Mouse (Mus musculus): Measurements from ENCODE around the gene Smpdl3b.
"Not testable (repeated sequence)": the region's sequence is repeated elsewhere in the genome, so short reads cannot be mapped to it uniquely, and the experiment has no call there.

The Smpdl3b gene

DNA sequence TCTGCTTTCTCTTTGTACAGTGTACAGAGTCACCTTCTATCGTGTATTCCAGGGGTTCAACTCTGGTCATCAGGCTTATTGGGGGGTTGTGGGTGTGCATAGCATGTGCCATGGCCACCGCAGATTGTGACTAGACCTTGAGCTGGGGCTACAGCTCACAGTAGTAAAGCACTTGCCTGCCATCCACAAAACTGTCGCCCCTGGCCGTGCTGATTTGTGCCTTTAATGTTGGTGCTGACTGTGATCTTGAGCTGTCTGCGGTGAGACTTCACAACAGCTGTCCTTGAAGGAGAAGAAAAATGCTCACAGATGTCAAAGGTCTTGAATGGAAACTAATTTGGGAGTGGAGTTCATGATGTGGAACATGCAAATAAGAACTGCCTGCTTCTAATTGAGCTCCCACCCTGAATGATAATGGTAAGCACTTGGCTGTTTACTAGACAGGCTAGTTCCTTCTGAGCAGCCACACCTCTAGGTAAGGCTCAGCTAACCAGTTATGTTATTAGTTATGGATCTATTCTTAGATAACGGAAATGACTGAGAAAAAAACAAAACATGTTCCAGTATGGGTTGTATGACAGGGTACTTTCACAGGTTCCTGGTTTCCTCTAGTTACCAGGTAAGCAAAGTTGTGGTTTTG is 21.6 kb upstream of the Smpdl3b start:
- no peak for DNase-seq

DNA sequence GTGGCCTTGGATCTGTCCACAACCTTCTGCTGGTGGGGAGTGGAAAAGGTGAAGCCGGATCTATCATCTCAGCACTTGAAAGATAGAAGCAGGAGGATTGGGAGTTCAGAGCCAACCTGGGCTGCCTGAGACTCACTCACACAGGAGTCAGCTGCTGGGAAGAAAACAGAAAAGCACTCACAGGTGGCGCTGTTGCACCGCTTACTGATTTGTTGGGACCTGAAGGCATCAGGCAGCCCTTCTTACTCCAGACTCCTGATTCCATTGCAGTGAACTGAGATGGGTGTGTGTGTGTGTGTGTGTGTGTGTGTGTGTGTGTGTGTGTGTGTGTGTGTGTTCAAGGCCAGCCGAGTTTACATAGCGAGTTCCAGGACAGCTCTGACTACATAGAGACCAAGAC is 19.7 kb upstream of the Smpdl3b start:
- DNase-seq, result peak; percentile 75 to 83

DNA sequence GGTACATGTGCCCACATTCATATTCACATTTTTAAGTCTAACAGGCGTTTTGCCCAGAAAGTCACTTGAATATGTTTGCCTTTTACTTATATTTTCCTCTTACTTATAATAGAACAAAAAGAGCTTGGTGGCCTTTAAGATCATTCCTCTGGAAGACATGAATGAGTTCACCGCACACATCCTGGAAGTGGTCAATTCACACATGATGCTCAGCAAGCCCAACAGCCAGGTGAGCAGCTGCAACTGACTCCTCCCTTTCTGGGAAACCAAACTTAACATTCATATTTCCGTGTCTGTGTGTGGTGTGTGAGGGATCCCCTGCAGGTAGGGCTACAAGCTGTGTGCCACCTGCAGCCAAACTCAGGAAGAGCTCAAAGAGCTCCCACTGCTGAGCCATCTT is 17.9 kb upstream of the Smpdl3b start:
- DNase-seq, result no peak

DNA sequence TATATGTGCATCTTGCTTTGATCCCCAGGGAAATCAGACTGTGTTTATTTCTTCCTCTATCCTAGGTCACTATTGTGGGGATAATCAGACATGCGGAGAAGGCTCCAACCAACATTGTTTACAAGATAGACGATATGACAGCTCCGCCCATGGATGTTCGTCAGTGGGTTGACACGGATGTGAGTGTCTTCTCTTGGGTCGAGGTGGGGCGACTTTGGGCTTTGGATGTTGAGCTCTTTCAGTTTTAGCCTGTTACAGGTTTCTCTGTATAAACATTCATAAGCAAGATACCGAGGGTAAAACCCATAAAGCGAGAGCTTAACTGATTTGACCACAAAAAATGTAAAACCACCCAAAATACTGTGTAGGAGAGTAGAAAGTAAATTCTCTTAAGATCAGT is 14.7 kb upstream of the Smpdl3b start:
- no peak for DNase-seq

DNA sequence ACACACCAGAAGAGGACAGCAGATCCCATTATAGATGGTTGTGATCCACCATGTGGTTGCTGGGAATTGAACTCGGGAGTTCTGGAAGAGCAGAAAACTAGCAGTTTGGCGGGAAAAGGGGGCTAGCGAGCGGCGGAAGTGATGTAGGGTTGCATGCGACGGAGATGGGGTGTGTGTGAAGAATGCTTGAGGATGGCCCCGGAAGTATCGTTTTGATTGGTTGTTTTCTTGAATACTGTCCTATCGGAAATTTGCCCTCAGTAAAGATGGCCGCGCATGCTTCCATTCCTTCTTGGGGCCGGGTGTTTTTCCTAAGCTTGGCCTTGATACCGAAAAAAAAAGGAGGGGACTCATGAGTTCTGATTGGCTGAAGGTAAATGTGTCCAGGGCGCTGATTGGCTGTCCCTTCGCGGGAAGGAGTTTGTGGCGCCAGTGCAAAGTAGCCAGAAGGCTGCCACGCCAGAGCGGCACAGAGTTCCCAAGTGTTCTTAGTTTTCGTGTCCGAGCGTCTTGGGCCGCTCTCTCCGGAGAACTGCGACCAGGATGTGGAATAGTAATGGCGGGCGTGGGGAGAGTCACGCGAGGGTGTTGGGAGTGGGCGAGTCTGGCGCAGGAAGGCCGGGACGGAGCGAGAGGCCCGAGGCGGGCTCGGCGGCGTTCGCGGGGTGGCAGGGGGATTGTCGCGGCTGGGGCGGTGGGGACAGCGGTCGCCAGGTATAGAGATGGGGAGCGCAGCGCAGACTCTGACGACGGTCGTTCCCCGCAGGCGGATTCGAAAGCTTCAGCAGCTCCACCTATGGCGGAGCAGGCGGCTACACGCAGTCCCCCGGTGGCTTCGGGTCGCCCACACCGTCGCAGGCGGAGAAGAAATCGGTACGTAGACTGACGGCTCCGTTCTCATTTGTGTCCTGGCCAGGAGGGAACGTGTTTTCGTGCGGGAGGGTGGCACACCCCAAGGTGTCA is 11.1 kb upstream of the Smpdl3b start, which contains the start of gene Rpa2:
TSS of gene Rpa2 (plus strand) at position 419 of the 963 bp plus-strand sequence.
- DNase-seq, result peak; percentile 99 to 100

DNA sequence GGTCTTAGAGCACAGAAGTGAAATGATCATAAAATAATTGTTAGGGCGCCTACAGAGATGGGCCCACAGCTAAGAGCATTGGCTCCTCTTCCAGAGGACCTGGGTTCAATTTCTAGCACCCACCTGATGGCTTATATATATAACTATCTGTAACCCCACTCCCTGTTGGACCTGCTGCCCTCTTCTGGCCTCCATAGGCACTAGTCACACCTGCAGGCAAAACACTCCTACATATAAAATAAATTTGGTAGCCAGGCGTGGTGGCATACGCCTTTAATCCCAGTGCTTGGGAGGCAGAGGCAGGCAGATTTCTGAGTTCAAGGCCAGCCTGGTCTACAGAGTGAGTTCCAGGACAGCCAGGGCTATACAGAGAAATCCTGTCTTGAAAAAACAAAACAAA is 6.1 kb upstream of the Smpdl3b start:
- not testable (repeated sequence) for DNase-seq

DNA sequence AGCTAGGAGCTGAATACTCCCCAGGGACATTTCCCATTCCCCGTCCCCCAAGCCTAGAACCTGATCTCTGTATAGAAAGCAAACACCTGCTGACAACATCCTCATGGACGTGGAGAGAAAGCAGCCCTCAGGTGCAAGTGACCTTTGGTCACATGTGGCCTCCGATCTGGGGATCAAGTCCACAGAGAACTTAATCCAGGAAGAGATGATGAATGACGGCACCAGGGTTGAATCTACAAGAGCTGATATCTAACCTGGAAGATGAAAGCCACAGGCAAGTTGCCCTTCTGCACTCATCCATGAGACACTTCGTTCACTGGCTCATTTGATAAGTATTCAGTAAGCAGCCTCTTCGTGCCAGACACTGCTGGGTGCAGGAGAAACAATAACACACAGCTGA is 5.5 kb upstream of the Smpdl3b start:
- DNase-seq, result no peak

DNA sequence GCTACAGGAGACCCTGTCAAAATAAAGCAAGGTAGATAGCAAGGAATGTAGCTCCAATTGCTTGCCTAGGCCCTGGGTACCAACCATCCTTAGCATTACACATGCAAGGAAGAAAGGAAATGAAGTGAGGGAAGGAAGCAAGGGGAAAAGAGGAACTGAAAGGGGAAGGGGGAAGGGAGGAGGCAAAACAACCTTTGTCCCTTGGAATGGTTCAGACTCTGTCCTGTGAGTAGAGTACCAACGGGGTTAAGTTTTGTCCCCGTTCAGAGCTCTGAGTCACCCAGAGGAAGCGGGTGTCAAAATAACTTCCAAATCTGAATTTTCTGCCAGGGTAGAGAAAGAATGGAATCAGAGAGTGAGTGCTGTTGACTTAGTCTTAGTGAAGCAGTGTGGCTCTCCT is 3.2 kb upstream of the Smpdl3b start:
- no peak for DNase-seq

DNA sequence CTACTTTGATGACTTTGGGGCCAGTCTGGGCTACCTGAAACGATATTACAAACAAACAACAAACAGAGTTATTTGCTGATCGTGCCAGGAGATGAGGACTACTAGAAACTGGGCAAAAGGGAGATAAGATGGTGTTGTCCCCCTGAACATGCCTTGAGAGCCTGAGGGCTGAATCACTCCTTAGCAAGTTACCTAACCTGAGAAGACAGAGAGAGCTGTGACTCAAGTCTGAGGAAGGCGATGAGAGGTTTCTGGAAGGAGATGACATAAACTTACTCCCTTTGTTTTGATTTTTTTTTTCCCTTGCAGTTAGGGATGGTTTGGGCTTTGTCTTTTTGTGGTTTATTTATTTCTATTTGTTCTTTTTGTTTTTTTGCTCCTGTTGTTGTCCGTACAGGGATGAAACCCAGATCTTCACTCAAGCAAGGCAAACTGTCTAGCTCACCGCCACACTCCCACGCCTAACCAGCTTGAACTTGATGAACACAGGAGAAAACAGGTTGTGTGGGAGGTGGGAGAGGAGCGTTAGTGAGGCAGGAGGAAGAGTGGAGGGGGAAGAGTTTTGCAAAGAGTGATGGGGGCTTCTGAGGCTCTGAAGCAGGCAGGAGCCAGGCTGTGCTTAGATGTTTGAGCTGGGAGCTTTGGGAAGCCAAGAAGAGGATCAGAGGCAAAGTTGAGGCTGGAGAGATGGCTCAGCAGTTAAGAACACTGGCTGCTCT is 740 bp upstream of the Smpdl3b start:
- no peak for DNase-seq

DNA sequence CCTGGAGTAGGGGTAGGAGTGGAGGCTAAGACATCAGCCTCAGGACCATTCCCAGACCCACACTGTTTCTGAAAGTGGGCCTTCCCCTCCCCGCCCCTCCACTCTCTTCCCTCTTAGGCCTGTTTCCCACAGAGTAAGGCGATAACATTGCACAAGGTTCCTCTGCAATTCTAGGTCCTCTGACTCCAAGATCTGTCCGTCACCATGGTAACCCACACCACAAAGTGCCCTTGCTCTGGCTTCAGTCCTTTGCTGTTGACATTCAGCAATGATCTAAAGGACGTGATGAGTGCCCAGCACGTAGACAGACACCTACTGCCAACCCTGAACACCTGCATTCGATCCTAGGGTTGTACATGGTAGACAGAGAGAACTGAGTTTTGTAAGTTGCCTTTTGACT is 4.1 kb downstream of the Smpdl3b start:
- no peak for DNase-seq

DNA sequence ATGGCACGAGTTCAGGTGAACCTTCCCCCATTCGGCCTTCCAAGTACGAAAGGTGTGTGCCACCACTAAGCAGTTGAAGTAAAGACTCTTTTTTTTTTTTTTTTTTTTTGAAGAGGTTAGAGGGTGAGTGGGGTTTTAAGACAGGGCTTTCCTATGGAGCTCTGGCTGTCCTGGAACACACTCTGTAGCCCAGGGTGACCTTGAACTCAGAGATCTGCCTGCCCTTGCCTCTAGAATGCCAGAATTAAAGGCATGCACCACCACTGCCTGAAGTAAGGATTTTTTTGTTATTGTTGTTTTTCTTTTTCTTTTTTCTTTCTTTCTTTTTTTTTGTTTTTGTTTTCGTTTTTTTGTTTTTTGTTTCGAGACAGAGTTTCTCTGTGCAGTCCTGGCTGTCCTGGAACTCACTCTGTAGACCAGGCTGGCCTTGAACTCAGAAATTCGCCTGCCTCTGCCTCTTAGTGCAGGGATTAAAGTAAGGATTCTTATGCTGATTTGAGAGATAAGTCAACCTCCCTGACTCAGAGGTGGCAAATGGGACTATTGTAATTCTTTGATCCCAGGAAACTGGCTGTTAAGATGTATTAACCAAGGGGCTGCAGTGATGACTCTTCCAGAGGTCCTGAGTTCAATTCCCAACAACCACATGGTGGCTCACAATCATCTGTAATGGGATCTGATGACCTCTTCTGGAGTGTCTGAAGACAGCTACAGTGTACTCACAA is 7.6 kb downstream of the Smpdl3b start:
- no peak for DNase-seq

DNA sequence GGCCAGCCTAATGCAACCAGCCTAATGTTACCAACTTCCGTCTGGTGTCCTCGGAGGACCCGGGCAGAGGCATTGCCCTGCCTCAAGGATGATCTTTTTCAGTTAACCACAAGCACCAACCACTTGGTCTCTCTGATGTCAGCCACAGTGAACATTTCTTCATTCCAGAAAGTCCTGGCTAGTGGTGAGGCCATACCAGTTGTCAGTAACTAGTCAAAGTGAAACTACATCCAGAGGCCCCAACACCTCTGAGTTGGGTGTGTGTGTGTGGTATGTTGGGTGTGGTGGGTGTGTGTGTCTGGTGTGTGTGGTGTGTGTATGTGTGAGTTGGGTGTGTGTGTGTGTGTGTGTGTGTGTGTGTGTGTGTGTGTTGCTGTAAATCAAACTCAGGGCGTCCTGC is 8.3 kb downstream of the Smpdl3b start:
- DNase-seq, result no peak

DNA sequence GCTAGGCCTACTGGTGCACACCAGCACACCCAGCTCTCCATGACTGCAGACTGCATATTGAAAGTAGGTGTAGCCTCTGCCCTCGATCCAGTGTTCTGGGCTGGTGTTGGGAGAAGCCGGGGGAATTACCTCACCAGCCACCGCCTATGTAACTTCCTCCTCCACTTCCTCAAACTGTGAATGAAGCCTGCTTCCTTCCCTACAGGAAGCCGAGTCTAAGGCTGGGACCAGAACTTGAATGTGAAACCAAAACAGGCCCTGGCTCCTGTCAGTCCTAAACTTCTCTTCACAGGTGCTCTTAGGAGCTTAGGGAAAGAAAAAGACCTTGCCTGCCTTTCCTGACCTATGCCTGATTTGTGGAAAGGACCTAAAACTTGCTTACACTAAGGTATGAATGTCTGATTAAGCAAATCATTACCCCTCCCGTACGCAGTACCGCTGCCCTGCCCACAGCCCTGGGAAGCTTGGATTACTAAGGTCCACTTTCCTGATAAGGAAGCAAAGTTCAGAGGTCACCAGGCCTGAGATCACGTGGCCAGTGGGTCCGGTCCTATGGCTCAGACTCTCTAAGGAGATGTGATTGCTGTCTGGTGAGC is 9.3 kb downstream of the Smpdl3b start:
- peak; percentile 48 to 72 for DNase-seq

DNA sequence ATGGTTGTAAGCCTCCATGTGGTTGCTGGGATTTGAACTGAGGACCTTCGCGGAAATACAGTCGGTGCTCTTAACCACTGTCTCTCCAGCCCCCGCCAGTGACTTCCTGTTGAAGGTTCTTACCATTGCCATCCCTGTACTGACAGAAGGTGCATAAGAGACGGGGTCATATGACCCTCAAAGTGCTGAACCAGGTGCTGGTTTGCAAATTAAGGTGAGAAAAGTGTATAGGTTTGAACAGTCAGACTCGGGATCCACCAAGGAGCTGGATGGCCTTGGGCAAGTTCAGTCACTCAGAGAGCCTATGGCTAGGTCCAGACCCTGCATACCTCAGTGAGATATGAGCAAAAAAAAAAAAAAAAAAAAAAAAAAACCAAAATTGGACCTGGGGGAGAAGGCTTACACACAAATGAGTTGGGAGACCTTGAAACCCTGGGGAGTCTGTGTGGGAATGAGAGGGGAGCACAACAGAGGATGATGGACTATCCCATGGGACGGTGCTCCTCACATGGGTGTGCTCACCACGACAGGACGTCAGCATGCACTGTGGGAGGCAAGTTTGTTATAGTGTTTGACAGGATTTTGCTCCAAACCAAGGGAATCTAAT is 10.0 kb downstream of the Smpdl3b start:
- DNase-seq, result no peak

DNA sequence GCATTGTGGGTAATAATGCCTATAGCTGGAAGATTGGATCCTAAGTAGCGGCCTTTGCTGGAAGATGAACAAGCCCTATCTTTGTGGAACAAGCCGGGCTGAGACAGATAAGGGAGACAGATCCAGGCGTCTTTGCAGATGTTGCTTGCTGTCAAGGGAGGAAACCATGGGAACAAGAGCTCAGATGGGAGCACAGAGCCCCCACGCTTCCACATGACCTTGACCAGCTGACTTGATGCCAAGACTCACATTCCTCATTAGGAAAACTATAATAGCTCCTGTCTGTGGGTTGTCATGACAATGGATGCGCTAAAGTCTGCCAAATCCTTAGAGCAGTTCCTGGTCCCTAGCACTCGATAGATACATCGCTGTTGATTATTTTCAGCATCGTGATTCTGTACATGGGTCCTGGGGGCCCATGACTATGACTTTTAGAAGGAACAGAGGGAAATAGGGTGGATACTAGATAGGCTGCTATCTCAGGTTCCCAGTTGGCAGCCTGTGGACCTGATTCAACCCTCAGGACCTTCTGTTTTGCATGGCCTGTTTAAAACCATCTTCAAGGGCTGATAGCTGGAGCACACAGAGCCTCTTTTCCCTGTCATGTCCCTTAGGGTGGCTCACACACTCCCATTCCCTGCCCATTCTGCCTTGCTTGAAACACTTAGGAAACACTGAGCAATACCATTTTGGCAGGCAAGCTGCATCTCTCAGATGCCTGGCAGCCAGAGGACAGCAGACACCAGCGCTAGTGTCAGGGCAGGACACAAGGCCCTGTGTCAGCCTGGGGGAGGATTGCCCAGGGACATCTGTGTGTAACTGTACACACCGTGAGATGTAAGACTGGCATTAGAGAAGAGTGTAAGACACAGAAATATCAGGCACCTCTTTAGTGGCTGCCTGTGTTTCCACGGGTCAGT is 12.8 kb downstream of the Smpdl3b start:
- no peak for DNase-seq

DNA sequence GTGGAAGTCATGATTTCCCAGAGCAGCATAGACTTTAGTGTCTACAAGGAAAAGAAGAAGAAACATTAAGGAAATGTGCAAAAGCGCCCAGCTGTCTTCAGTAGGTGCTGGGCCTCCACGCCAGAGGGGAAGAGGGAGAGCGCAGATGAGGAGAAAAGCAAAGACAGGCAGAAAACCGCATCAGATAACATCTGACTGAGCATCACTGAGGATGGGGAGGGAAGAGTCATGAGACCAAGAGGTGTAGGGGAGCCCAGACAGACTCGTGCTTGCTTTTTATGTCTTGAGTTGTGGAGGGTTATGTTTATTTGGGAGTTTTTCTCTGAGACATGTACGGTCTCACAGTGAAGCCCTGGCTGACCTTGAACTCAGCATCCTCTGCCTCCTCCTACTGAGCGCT is 15.6 kb downstream of the Smpdl3b start:
- no peak for DNase-seq

DNA sequence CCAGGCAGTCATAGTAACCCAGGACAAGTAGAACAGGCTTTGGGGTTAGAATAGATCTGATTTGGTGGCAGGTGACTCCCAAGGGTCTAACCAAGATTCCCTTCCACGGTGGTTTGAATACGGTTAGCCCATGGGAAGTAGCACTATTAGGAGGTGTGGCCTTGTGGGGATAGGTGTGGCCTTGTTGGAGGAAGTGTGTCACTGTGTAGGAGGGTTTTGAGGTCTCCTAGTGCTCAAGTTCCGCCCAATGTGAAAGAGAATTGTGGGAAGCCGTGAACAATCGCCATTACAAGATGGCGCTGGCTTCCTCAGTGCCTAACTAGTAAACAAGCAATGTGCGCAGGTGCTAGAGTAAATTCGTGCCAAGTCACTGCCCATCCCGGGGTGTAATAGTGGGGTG is 19.9 kb downstream of the Smpdl3b start:
- not testable (repeated sequence) for DNase-seq

DNA sequence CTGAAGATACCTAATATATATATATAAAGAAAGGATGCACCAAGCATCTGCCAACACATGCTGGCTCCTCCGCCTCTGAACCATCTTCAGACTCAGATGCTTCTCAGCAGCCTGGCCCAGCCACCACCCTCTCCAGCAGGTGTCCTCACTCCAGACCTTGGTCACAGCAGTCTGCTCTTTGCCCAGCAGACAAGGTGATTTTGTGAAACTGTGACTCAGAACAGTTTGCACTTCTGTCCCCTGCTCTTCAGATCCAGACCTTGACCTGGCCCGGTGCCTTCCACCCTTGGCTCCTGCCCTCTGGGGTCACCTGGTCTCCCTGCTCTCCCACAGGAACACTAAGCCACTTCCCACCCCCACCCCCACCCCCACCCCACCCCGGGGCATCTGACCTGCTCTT is 21.2 kb downstream of the Smpdl3b start:
- peak; percentile 38 to 74 for DNase-seq

DNA sequence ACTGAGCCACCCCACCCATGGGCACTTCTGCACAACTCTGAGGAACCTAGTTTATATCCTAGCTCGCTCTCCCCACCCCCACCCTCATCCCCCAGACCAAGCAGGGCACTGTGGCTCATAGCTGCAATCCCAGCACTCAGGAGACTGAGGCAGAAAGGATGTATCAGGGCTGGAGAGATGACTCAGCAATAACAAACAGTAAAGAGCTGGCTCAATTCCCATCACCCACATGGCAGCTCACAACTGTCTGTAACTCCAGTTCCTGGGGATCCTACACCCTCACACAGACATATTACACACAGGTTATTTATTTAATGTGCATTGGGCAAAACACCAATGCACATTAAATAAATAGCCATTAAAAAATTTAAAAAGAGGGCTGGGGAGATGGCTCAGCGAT is 21.7 kb downstream of the Smpdl3b start:
- no peak for DNase-seq

DNA sequence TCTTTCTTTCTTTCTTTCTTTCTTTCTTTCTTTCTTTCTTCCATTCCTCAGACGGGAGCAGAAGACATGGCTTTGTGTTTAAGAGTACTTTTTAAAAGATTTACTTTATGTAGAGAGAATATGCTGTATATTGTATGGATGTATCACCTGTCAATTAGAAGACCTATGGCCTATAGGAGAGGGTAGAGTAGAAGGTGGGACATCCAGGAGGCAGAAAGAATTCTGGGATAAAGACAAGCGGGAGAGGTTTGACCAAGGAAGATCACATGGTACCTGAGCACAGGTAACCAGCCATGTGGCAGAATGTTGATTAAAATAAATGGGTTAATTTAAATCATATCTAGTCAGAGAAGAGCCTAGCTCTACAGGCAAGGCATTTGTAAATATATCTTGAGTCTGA is 22.3 kb downstream of the Smpdl3b start:
- no peak for DNase-seq

Data from kidney, postnatal 25 days (tissue).